Mouse (Mus musculus) inflammation-experienced regulatory T-cells, adult 16 weeks (primary cell): ENCODE measurements around the gene Kcnmb1. TPM values are rescaled to one million over a fixed set of nuclear protein-coding genes. Genes with fewer than 3 reads are reported as not detected.

Experiments used
- polyA plus RNA-seq: library from polyadenylated mRNA; unstranded; fragments of 100-300 nt; shearing (Covaris generic); gene quantifications from one replicate; pipeline ENCODE4 v1.2.1, GENCODE M21; 2017

Kcnmb1 gene
- polyA plus RNA-seq, result 0.88 TPM

DNA sequence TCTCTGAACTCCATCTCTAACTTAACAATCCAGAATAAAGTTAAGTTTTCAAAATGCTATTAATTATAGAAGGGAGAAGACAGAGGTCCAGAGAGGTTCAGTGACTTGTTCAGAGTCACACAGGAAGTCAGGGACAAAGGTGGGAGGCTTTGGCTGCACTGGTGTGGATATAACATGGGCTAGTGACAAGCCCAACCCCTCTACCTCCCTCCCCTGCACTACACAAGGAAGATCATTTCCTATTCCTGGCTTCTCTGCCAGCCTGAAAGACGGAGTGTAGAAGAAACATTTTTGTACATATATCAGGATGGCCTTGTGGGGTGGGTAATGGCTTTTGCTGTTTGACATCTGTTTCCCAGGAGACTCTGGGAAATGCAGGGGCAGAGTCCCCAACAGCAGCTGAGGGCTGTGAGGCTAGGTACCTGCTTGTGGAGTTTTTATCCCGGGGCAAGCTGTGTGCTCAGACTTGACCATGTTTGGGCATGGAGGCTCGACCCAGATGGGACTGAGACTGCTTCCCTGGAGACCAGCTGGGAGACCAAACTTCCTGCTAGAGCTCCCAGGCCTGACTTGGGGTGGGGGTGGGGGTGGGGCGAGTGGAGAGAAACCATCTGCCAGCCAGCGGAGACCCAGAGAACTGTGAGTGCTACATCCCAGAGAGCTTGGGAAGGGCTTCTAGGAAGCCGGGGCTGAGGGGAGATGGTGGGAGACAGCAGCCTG, at the start of gene Kcnmb1:
Gene Kcnmb1, plus strand, starts transcription at position 326 of the 720 bp plus-strand sequence.

DNA sequence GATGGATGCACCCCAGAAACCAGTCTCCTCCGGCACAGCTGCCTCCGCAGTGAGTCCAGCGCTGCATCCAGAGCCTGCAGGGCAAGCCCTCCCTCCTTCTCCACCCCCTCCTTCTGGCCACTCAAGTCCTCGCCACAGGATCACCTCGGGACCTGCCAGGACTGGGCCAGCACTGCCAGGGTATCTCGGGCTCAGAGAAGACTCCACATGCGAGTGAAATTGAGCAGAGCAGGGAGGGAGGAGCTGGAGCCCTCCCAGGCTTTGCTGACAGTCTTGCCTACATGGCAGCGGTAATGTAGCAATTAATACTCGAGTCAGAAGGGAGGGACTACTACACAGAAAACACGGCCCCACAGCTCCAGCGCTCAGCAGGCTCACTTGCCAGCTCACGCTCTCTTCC, 30.1 kb downstream of the Kcnmb1 start, which contains the start of gene Kcnip1:
Gene Kcnip1, minus strand, starts transcription at position 215 of the 400 bp plus-strand sequence.

Other genes with a start within 250 kb of the Kcnmb1 start
- not detected for gene Kcnip1, start 30.1 kb downstream of the Kcnmb1 start, polyA plus RNA-seq
- 551 TPM for gene Lcp2, start 83.9 kb downstream of the Kcnmb1 start, polyA plus RNA-seq
- gene 4930469K13Rik, start 135.5 kb downstream of the Kcnmb1 start, polyA plus RNA-seq, result 5.2 TPM
- not detected for gene Foxi1, start 245.1 kb downstream of the Kcnmb1 start, polyA plus RNA-seq